Mouse (Mus musculus): Measurements from ENCODE around the gene Nupr1l.

The Nupr1l gene

GRCm38 (mm10) chr5:129918065-129918651 is 9.8 kb downstream of the Nupr1l start:
- no peak for DNase-seq (ENCODE audit: low read depth)

- DNase-seq (ENCODE audit: low read depth), result no peak
These were observed 10.4 kb downstream of the Nupr1l start for GRCm38 (mm10) chr5:129918752-129919151.

GRCm38 (mm10) chr5:129919320-129919719 is 11.0 kb downstream of the Nupr1l start:
- no peak for DNase-seq (ENCODE audit: low read depth)

- no peak for DNase-seq (ENCODE audit: low read depth)
These were observed 13.6 kb downstream of the Nupr1l start for GRCm38 (mm10) chr5:129921972-129922371.

- no peak for DNase-seq (ENCODE audit: low read depth)
These were observed 16.6 kb downstream of the Nupr1l start for GRCm38 (mm10) chr5:129924820-129925452.

GRCm38 (mm10) chr5:129925933-129926332 is 17.6 kb downstream of the Nupr1l start:
- DNase-seq (ENCODE audit: low read depth), result no peak

GRCm38 (mm10) chr5:129929924-129930855 is 21.9 kb downstream of the Nupr1l start:
- DNase-seq (ENCODE audit: low read depth), result peak; percentile 60

- no peak for DNase-seq (ENCODE audit: low read depth)
These were observed 28.6 kb downstream of the Nupr1l start for GRCm38 (mm10) chr5:129936941-129937340.

- DNase-seq (ENCODE audit: low read depth), result no peak
These were observed 31.9 kb downstream of the Nupr1l start for GRCm38 (mm10) chr5:129940281-129940680.

- DNase-seq (ENCODE audit: low read depth), result peak; percentile 30
These were observed 32.6 kb downstream of the Nupr1l start for GRCm38 (mm10) chr5:129940736-129941494.

GRCm38 (mm10) chr5:129941495-129942045 is 33.2 kb downstream of the Nupr1l start, which contains the start of gene Vkorc1l1:
Gene Vkorc1l1, plus strand, starts transcription at chr5:129941970.
- peak; percentile 99 for DNase-seq (ENCODE audit: low read depth)

- peak; percentile 24 for DNase-seq (ENCODE audit: low read depth)
These were observed 34.0 kb downstream of the Nupr1l start for GRCm38 (mm10) chr5:129942073-129942939.

GRCm38 (mm10) chr5:129943402-129943801 is 35.1 kb downstream of the Nupr1l start:
- no peak for DNase-seq (ENCODE audit: low read depth)

- no peak for DNase-seq (ENCODE audit: low read depth)
These were observed 39.2 kb downstream of the Nupr1l start for GRCm38 (mm10) chr5:129947528-129948033.

GRCm38 (mm10) chr5:129952143-129952542 is 43.8 kb downstream of the Nupr1l start:
- no peak for DNase-seq (ENCODE audit: low read depth)

- DNase-seq (ENCODE audit: low read depth), result peak; percentile 16
These were observed 46.3 kb downstream of the Nupr1l start for GRCm38 (mm10) chr5:129954473-129955254.

GRCm38 (mm10) chr5:129955792-129956191 is 47.5 kb downstream of the Nupr1l start:
- no peak for DNase-seq (ENCODE audit: low read depth)

GRCm38 (mm10) chr5:129963224-129963623 is 54.9 kb downstream of the Nupr1l start:
- DNase-seq (ENCODE audit: low read depth), result no peak
